Mouse (Mus musculus) CH12.LX (cell line): ENCODE measurements around the gene Dnah17. TPM values are rescaled to one million over a fixed set of nuclear protein-coding genes. Genes with fewer than 3 reads are reported as not detected.

Experiments
- DNase-seq: peaks from one replicate; pipeline ENCODE4 v3.0.0-alpha.2; 2013; ENCODE audit errors: extremely low read depth
- H3K27ac ChIP-seq: 2 replicates; pipeline ENCODE4 v1.5.1; 2012; ENCODE audit warnings: low read depth, mild to moderate bottlenecking, control low read depth, moderate library complexity; ENCODE audit not compliant: insufficient read depth
- H3K27me3 ChIP-seq: replicated peaks from 2 replicates; pipeline ENCODE3; 2012; ENCODE audit warnings: inconsistent platforms
- H3K36me3 ChIP-seq, 2 experiments: replicated peaks in 1 of 2; 2 replicates each; pipeline versions ENCODE3 to v1.6.1; 2012; ENCODE audit warnings: inconsistent platforms in 1 of 2, low read length in 1 of 2, mild to moderate bottlenecking in 1 of 2, mixed read lengths in 1 of 2, moderate library complexity in 1 of 2; ENCODE audit not compliant: control insufficient read depth in 1 of 2, insufficient read depth in 1 of 2
- H3K4me1 ChIP-seq, 2 experiments: 2 replicates each; pipeline ENCODE4 v1.6.1; 2012; ENCODE audit warnings: inconsistent platforms in 1 of 2, moderate library complexity in 1 of 2; ENCODE audit not compliant: insufficient read depth in 2 of 2, control insufficient read depth in 1 of 2
- H3K4me2 ChIP-seq: 2 replicates; pipeline ENCODE4 v1.6.1; 2012; ENCODE audit warnings: low read depth, mild to moderate bottlenecking, control low read depth; ENCODE audit not compliant: poor library complexity, insufficient read depth, severe bottlenecking
- H3K4me3 ChIP-seq, 3 experiments: fragments of 150-350 bp in 1 of 3; sonication (generic) in 1 of 3; replicated peaks in 1 of 3; 2 replicates each; pipeline versions ENCODE3 to v1.5.1; 2011 to 2012; ENCODE audit warnings: low read depth in 2 of 3, low read length in 2 of 3, mild to moderate bottlenecking in 2 of 3, moderate library complexity in 2 of 3, control low read depth in 1 of 3, improper control_type of control experiment in 1 of 3, inconsistent platforms in 1 of 3, mixed read lengths in 1 of 3; ENCODE audit not compliant: poor library complexity in 1 of 3
- H3K79me2 ChIP-seq: replicated peaks from 2 replicates; pipeline ENCODE4 v1.6.1; 2012; ENCODE audit warnings: mild to moderate bottlenecking, moderate library complexity; ENCODE audit not compliant: control insufficient read depth, poor library complexity, insufficient read depth, severe bottlenecking; ENCODE audit errors: extremely low read depth
- H3K9ac ChIP-seq: 2 replicates; pipeline ENCODE4 v1.6.1; 2012; ENCODE audit warnings: low read depth, mild to moderate bottlenecking, control low read depth, moderate library complexity; ENCODE audit not compliant: insufficient read depth
- H3K9me3 ChIP-seq: replicated peaks from 2 replicates; pipeline ENCODE3; 2012; ENCODE audit warnings: low read length, inconsistent platforms, mixed read lengths
- BHLHE40 ChIP-seq: IDR thresholded peaks from 2 replicates; pipeline ENCODE4 v1.6.1; 2011; ENCODE audit warnings: mild to moderate bottlenecking, low read depth, low read length, improper control_type of control experiment
- CHD2 ChIP-seq: IDR thresholded peaks from 2 replicates; pipeline ENCODE4 v1.6.1; 2011; ENCODE audit warnings: low read length, improper control_type of control experiment
- ELF1 ChIP-seq: IDR thresholded peaks from 2 replicates; pipeline ENCODE4 v1.6.1; 2014; ENCODE audit warnings: low read depth, mild to moderate bottlenecking, inconsistent platforms, low read length, improper control_type of control experiment
- ETS1 ChIP-seq: conservative IDR thresholded peaks from 2 replicates; pipeline ENCODE4 v1.6.1; 2012; ENCODE audit warnings: low read depth, mild to moderate bottlenecking, inconsistent platforms, low read length, improper control_type of control experiment, moderate library complexity
- IRF4 ChIP-seq: IDR thresholded peaks from 2 replicates; pipeline ENCODE4 v1.6.1; 2014; ENCODE audit warnings: low read depth, mild to moderate bottlenecking, inconsistent platforms, low read length, improper control_type of control experiment
- JUN ChIP-seq: IDR thresholded peaks from 2 replicates; pipeline ENCODE4 v1.6.1; 2011; ENCODE audit warnings: low read depth, mild to moderate bottlenecking, low read length, improper control_type of control experiment, moderate library complexity; ENCODE audit not compliant: insufficient read depth
- KAT2A ChIP-seq: IDR thresholded peaks from 2 replicates; pipeline ENCODE4 v1.6.1; 2012; ENCODE audit warnings: low read length, improper control_type of control experiment, inconsistent platforms; ENCODE audit not compliant: insufficient replicate concordance
- MAX ChIP-seq: IDR thresholded peaks from 2 replicates; pipeline ENCODE4 v1.6.1; 2011; ENCODE audit warnings: low read length, improper control_type of control experiment
- MYC ChIP-seq: IDR thresholded peaks from 2 replicates; pipeline ENCODE4 v1.6.1; 2011; ENCODE audit warnings: low read depth, mild to moderate bottlenecking, improper control_type of control experiment, low read length
- POLR2AphosphoS2 ChIP-seq: IDR thresholded peaks from 2 replicates; pipeline ENCODE4 v1.6.1; 2011; ENCODE audit warnings: low read depth, low read length, improper control_type of control experiment
- RCOR1 ChIP-seq: conservative IDR thresholded peaks from 2 replicates; pipeline ENCODE4 v1.6.1; 2012; ENCODE audit warnings: low read depth, mild to moderate bottlenecking, inconsistent platforms, low read length, improper control_type of control experiment
- TCF12 ChIP-seq: IDR thresholded peaks from 2 replicates; pipeline ENCODE4 v1.6.1; 2014; ENCODE audit warnings: low read depth, mild to moderate bottlenecking, inconsistent platforms, low read length, improper control_type of control experiment
- ZC3H11A ChIP-seq: IDR thresholded peaks from 2 replicates; pipeline ENCODE4 v1.6.1; 2012; ENCODE audit warnings: low read depth, mild to moderate bottlenecking, inconsistent platforms, low read length, improper control_type of control experiment
- ZKSCAN1 ChIP-seq: IDR thresholded peaks from 2 replicates; pipeline ENCODE4 v1.6.1; 2012; ENCODE audit warnings: low read depth, inconsistent platforms, low read length, improper control_type of control experiment, borderline replicate concordance
- dilution Hi-C: fragments of 300-500 bp; cut with MboI; formaldehyde crosslinking; loops from 2 replicates; pipeline ENCODE4 v1.14.3; 2020; ENCODE audit warnings: low sequenced_read_pairs; ENCODE audit not compliant: extremely low pct_unique_long_range_greater_than_20kb, extremely low pct_ligation_motif_present
- in situ Hi-C: fragments of 300-500 bp; cut with MboI; formaldehyde crosslinking; loops from 3 replicates; pipeline ENCODE4 v1.14.3; 2019; ENCODE audit warnings: low sequenced_read_pairs, low pct_ligation_motif_present, low pct_unique_long_range_greater_than_20kb, mixed read lengths
- polyA plus RNA-seq: library from polyadenylated mRNA; unstranded; fragments of >175 nt; gene quantifications from 2 replicates; pipeline ENCODE4 v1.2.1, GENCODE M21; 2012; ENCODE audit warnings: low read depth; ENCODE audit not compliant: insufficient read length
- total RNA-seq, 2 experiments: library from RNA; depleted of rRNA; stranded (reverse); fragments of 300-350 nt in 1 of 2; fragments of >200 nt in 1 of 2; gene quantifications; 2 replicates each; pipeline ENCODE4 v1.2.3; 2012 to 2014

Dnah17 gene
- total and polyA plus RNA-seq, 3 experiments: 0.08 to 0.23 TPM; not detected in 1

DNA sequence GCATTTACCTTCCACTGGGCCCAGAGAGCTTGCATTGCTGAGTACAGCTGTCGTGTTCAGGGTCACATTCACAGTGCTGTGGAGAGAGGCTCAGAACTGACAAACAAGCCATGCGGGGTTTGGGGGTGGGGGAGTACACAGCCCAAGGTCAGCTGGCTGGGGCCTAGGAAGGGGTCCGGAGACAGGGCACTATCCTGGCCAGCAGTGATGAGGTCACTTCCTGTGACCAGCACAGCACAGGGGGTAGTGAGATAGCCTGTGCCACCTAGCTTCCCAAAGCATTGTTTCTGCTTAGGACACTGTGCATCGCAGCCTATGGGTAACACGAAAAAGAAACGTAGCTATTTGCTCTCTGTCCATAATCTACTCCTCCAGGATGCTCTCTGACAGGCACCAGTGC, 30.8 kb upstream of the Dnah17 start:
- TF ChIP-seq IRF4 (no peak), TCF12 (no peak), CHD2 (no peak), ELF1 (no peak), MYC (no peak), POLR2AphosphoS2 (no peak), ZKSCAN1 (no peak), ZC3H11A (no peak)
- Histone ChIP-seq H3K79me2 (no peaks in the 10 kb centered on the region), H3K9ac (no peak overlapping the region), H3K27me3 (no peaks in the 10 kb centered on the region), H3K4me1 (peaks cover 18 to 67% of the 10 kb centered on the region in 2 experiments), H3K4me3 (no peak overlapping the region), H3K4me2 (no peak overlapping the region), H3K27ac (no peak overlapping the region), H3K36me3 (peaks cover 44 to 63% of the 10 kb centered on the region in 2 experiments), H3K9me3 (peaks cover under 1% of the 10 kb centered on the region)
- in situ Hi-C loops: no loop called here
- dilution Hi-C loops: no loop called here
- DNase-seq: no peak

DNA sequence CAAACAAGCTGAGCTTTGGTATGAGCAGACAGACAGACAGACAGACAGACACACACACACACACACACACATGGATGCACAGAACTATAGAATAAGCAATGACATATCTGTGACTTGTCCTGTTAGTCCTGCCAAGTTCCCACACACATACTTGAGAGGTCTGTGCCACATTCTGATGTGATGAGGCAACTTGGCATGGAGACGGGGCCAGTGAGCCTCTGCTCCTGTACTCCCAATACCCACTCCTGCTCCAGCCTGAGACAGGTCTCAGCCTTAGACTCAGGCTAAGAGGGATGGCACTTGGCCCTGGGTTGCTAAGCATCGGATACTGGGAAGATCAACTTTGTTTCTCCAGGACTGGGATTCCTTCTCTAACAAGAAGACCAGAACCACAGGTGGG, 30.3 kb upstream of the Dnah17 start:
- Histone ChIP-seq H3K79me2 (no peaks in the 10 kb centered on the region), H3K9ac (no peak overlapping the region), H3K27ac (no peak overlapping the region), H3K4me1 (peaks cover 21 to 72% of the 10 kb centered on the region in 2 experiments), H3K9me3 (peaks cover 5% of the 10 kb centered on the region), H3K4me2 (no peak overlapping the region), H3K27me3 (no peaks in the 10 kb centered on the region), H3K36me3 (peaks cover 39 to 58% of the 10 kb centered on the region in 2 experiments), H3K4me3 (no peak overlapping the region)
- TF ChIP-seq ZC3H11A (no peak), ETS1 (no peak), MAX (no peak), RCOR1 (no peak), BHLHE40 (no peak), JUN (no peak)
- in situ Hi-C loops (no loop called here), dilution Hi-C loops (no loop called here)
- DNase-seq: no peak

DNA sequence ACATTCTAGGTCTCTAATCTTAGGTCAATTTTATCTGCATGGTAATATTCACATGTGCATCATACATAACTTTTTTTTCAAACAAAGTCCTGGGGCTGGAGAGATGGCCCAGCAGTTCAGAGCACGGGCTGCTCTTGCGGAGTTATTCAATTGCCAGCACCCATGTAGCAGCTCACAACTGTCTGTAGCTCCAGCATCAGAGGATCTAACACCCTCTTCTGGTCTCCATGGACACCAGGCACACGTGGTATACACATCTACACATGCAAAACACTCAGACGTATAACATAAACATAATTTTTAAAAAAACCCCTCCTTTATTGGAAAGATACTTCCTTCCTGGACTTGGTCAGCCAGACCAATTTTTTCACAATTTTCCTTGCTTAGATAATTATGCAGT, 28.3 kb upstream of the Dnah17 start:
- no peak overlapping the region for H3K9ac ChIP-seq
- peaks cover 21 to 63% of the 10 kb centered on the region in 2 experiments for H3K4me1 ChIP-seq
- TF ChIP-seq KAT2A: no peak
- in situ Hi-C loops: loop anchor here (5.0 kb wide), 1 partner anchor 44 kb away; no protein-coding TSS in a partner anchor
- DNase-seq: no peak
- H3K4me2 ChIP-seq: no peak overlapping the region
- no peaks in the 10 kb centered on the region for H3K27me3 ChIP-seq
- peaks cover 21 to 44% of the 10 kb centered on the region in 2 experiments for H3K36me3 ChIP-seq
- no peaks in the 10 kb centered on the region for H3K79me2 ChIP-seq
- peaks cover 11% of the 10 kb centered on the region for H3K9me3 ChIP-seq
- no peak overlapping the region for H3K4me3 ChIP-seq
- H3K27ac ChIP-seq: no peak overlapping the region
- dilution Hi-C loops: no loop called here
